Mouse (Mus musculus): ENCODE data around the gene Dyrk1b. TPM values are rescaled to one million over a fixed set of nuclear protein-coding genes. Genes with fewer than 3 reads are reported as not detected.
A peak's percentile ranks its signal among the peaks of the same experiment; 100 is the strongest.

Dyrk1b gene
- polyA plus RNA-seq, 1 experiment from 2014 or later: 26.5 TPM

DNA sequence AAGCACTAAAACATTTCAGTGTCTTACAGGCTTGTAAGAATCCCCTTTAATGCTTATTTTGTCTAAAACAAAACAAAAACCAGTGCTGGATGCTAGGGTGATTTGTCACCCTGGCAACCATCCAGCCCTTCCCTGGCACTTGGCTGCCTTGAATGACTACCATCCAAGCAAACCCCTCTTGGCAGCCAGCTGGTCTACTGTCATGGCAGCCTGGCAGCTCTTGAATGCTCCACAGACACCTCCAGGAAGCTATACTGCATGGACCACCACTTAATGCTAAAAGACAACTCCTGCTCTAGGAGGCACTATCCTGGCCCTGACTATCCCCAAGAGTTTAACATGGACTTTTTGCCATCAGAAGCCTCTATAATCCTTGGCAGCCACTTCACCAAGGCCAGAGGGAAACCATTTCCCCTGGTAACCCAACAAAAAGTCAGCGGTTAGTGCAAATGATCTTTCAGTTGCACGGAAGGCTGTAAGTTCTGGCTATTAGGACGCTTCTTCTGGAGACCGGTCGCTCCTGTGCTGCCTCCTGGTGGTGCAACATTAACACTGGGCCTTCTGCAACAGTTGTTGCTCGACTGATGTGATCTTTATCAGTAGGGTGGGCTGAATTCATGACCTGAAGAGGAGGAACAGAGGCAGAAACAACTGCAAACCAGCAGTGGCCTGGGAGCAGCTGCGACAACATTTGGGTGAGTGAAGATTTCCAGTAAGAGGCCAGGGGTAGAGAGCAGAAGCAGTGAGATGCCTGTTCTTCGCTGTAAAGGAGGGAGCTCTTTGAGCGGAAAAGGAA lies 10.8 kb upstream of the Dyrk1b start:
- CTCF ChIA-PET: interaction anchor here (0.7 to 2.7 kb wide), 15 partner anchors 9 to 119 kb away, joined by 3 to 17 read pairs (median 3); partner anchors contain the start of genes Dyrk1b and Psmc4
- DNase-seq (ENCODE audit: low read depth, low spot score): peak; percentile 84
- peak; percentile 94 for TF ChIP-seq CTCF (IDR thresholded peaks at IDR 0.05)
- ATAC-seq: peak; percentile 58
- H3K27me3 ChIP-seq: no peaks in the 10 kb centered on the region
- POLR2A ChIA-PET: interaction anchor here (0.6 to 1.7 kb wide), 8 partner anchors 9 to 269 kb away, joined by 3 to 7 read pairs (median 3); no protein-coding TSS in a partner anchor
- in situ Hi-C loops (cut with MboI; ENCODE audit: low pct_unique_long_range_greater_than_20kb): no loop called here

DNA sequence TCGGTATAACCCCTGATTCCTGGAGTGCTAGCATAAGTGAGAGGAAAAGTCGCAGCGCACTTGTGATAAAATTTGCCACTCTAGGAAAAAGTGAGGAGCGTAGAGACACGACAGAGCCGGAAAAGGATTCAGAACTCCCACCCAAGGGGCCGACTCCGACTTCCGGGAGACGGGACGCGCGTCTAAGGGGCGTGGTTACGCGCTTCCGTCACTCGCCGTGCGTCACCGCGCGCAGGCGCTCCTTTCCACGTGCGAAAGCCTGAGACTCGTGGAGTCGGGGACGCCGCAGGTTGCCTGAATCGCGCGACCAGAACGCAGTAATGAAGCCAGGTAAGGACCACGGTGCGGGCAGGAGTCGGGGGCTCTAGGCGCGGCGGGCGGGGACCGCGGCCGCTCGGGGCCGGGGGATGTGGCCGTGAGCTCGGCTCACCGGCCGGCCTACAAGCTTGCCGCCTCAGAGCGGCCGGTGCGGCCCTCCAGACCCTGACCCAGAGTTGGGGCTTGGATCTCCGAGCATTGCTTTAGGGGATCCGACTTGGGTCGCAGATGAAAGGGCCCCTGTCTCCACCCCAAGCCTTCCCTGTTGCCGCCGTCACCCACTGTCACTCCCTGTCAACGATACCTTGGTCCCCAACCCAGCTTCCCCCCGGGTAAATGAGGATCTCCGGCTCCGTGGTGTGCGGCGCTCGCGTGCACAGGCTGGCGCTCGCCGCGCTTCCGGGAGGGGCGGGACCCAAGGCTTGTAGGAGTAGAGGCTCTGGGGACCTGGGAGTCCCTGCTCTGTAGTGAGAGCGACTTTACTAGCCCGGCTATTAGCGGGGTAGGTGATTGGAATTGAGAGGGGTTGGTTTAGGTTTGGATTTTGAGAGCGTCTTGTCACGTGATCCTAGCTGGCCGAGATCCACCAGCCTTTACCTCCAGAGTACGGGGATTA lies 9.5 kb upstream of the Dyrk1b start, which contains the start of gene Fbl:
Gene Fbl, plus strand, starts transcription at position 222 of the 934 bp plus-strand sequence.
- DNase-seq (ENCODE audit: low read depth, low spot score): no peak
- ChIA-PET CTCF (interaction anchor here (0.7 to 2.7 kb wide), 15 partner anchors 8 to 120 kb away, joined by 3 to 17 read pairs (median 3); partner anchors contain the start of genes Dyrk1b and Psmc4), POLR2A (interaction anchor here (0.7 to 1.8 kb wide), 6 partner anchors 9 to 134 kb away, joined by 3 to 9 read pairs (median 4); partner anchors contain the start of gene Dyrk1b)
- ATAC-seq: peak; percentile 68
- in situ Hi-C loops (cut with MboI; ENCODE audit: low pct_unique_long_range_greater_than_20kb): no loop called here
- H3K27me3 ChIP-seq: no peaks in the 10 kb centered on the region
- no peak for TF ChIP-seq CTCF (IDR thresholded peaks at IDR 0.05)

DNA sequence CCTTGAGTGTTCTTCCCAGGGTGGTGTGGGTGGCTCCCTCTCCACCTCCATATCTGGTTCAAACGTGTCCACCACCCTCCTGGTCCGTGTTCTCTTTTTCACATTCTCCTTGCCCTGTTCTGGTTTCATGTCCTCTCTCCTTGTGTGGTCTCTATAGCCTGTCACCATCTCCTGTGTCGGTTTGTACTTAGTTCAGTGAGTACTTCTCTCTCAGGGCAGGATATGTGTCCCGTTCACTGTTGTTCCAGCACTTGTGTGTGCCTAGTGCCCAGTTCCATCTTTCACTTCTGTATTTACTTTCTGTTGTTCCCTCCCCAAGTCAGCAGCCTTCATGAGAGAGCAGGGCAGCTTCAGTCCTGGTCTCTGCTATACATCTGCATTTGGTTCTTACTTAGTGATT lies 3.9 kb upstream of the Dyrk1b start:
- in situ Hi-C loops (cut with MboI; ENCODE audit: low pct_unique_long_range_greater_than_20kb): no loop called here
- ChIA-PET POLR2A (no interaction called here), CTCF (interaction anchor here (1.0 kb wide), 1 partner anchor 39 kb away, joined by 3 read pairs; no protein-coding TSS in a partner anchor)

DNA sequence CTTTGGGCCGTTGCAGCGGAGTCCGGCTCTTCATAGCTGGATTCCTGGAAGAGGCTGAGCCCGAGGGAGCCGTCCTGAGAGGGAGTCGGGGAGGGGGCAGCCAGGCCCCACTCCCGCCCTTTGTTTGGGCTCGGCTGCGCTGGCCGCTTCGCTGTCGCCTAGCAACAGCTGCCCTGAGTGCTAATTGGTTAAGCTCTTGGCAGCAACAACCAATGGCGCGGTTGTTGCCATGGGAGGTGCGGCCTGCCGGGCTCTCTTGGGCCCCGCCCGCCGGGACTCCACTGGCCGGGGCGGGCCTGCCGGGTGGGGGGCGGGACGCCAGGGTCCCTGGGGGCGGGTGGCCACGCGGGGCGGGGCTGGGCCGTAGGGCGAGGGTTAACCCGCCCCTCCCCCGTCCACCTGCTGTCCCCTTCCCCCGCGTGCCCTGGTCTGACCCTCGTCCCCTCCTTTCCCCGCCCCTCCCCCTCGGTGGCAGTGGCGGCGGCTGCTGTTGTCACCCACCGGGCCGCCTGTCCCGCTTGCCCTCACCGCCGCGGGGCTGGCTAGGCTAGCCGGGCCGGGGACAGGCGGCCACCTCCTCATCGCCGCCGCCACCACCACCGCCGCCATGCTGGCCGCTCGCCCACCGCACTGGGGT lies 590 bp downstream of the Dyrk1b start:
- ChIA-PET CTCF (interaction anchor here (1.8 kb wide), 1 partner anchor 11 kb away, joined by 5 read pairs; the partner anchor contains the start of gene Fbl), POLR2A (interaction anchor here (2.7 kb wide), 1 partner anchor 10 kb away, joined by 9 read pairs; the partner anchor contains the start of gene Fbl)
- H3K27me3 ChIP-seq: no peaks in the 10 kb centered on the region
- TF ChIP-seq CTCF (IDR thresholded peaks at IDR 0.05): no peak
- in situ Hi-C loops (cut with MboI; ENCODE audit: low pct_unique_long_range_greater_than_20kb): no loop called here
- ATAC-seq (peak; percentile 91), DNase-seq (ENCODE audit: low read depth, low spot score) (no peak)

More for the DNA sequence above, 3.9 kb upstream of the Dyrk1b start:
- DNase-seq (ENCODE audit: low read depth, low spot score): no peak
- no peak for TF ChIP-seq CTCF (IDR thresholded peaks at IDR 0.05)
- no peak for ATAC-seq
- H3K27me3 ChIP-seq: no peaks in the 10 kb centered on the region

DNA sequence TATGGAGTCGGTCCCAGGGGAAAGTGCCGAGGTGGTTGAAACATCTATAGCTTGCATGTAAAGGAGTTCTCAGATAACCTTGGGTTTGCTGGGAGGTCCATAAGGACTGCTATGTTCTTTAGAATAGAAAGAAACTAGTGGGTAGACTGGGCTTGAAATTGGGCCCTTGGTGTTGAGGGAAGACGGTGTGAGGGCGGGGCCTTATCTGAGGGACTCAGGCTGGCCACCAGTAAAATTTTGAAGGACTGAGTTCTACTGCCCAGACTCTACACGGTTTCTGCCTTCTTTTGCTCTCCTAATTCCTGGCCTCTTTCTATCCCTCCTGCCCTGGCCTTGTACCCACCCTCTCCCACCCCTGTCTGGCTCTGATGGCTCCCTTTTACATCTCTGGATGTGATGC lies 1.6 kb downstream of the Dyrk1b start:
- no peak for TF ChIP-seq CTCF (IDR thresholded peaks at IDR 0.05)

DNA sequence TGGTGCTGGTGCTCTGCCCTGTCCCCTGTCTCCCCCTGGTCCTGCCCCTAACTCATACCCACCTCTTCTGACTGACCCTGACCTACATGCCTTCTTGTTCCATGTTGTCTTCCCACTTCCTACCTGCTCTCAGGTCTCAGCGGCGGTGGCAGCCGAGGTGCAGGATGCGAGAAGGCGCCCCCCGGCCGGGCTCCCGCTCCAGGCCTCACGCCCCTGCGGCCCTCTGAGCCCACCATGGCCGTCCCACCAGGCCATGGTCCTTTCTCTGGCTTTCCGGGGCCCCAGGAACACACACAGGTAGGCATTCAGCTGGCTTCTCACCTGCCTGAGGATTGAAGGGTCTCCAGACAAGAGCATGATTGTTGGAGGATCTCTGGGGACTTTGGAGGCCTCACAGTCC lies 2.1 kb downstream of the Dyrk1b start:
- ChIA-PET POLR2A (no interaction called here), CTCF (interaction anchor here (1.1 kb wide), 1 partner anchor 12 kb away, joined by 3 read pairs; no protein-coding TSS in a partner anchor)
- in situ Hi-C loops (cut with MboI; ENCODE audit: low pct_unique_long_range_greater_than_20kb): no loop called here
- no peak for TF ChIP-seq CTCF (IDR thresholded peaks at IDR 0.05)
- ATAC-seq: no peak
- DNase-seq (ENCODE audit: low read depth, low spot score): no peak
- no peaks in the 10 kb centered on the region for H3K27me3 ChIP-seq

More for the DNA sequence above, 1.6 kb downstream of the Dyrk1b start:
- no peaks in the 10 kb centered on the region for H3K27me3 ChIP-seq
- in situ Hi-C loops (cut with MboI; ENCODE audit: low pct_unique_long_range_greater_than_20kb): no loop called here
- DNase-seq (ENCODE audit: low read depth, low spot score) (no peak), ATAC-seq (no peak)
- ChIA-PET CTCF (interaction anchor here (1.8 kb wide), 1 partner anchor 12 kb away, joined by 5 read pairs; the partner anchor contains the start of gene Fbl), POLR2A (no interaction called here)

DNA sequence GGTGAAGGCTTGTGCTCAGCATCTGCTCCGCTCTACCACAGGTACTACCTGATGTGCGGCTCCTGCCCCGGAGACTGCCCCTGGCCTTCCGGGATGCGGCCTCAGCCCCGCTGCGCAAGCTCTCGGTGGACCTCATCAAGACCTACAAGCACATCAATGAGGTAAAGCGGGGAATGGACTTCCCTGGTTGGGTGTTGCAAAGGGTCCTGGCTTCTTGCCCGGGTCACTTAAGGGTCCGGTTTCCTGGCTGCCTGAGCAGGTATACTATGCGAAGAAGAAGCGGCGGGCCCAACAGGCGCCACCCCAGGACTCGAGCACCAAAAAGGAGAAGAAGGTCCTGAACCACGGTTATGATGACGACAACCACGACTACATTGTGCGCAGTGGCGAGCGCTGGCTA lies 3.1 kb downstream of the Dyrk1b start:
- in situ Hi-C loops (cut with MboI; ENCODE audit: low pct_unique_long_range_greater_than_20kb): no loop called here
- H3K27me3 ChIP-seq: no peaks in the 10 kb centered on the region
- ATAC-seq (no peak), DNase-seq (ENCODE audit: low read depth, low spot score) (no peak)
- POLR2A ChIA-PET: interaction anchor here (0.8 kb wide), 1 partner anchor 14 kb away, joined by 3 read pairs; no protein-coding TSS in a partner anchor
- no peak for TF ChIP-seq CTCF (IDR thresholded peaks at IDR 0.05)
- CTCF ChIA-PET: interaction anchor here (1.1 kb wide), 1 partner anchor 11 kb away, joined by 3 read pairs; no protein-coding TSS in a partner anchor

DNA sequence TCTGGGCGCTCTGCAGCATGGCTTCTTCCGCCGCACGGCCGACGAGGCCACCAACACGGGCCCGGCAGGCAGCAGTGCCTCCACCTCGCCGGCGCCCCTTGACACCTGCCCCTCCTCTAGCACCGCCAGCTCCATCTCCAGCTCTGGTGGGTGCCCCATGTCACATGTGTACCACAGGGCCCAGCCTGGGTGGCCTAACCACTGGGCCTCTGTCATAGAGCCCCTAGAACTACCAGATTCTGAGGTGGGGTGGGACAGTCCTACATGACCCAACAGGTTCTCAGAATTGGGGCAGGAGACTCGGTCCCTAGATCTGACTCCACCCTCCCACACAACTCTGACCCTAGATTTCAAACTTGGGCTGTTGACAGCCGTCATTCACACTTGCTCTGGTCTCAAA lies 6.6 kb downstream of the Dyrk1b start:
- ChIA-PET POLR2A (no interaction called here), CTCF (no interaction called here)
- no peak for TF ChIP-seq CTCF (IDR thresholded peaks at IDR 0.05)
- no peak for ATAC-seq
- no peaks in the 10 kb centered on the region for H3K27me3 ChIP-seq
- DNase-seq (ENCODE audit: low read depth, low spot score): no peak
- in situ Hi-C loops (cut with MboI; ENCODE audit: low pct_unique_long_range_greater_than_20kb): no loop called here

DNA sequence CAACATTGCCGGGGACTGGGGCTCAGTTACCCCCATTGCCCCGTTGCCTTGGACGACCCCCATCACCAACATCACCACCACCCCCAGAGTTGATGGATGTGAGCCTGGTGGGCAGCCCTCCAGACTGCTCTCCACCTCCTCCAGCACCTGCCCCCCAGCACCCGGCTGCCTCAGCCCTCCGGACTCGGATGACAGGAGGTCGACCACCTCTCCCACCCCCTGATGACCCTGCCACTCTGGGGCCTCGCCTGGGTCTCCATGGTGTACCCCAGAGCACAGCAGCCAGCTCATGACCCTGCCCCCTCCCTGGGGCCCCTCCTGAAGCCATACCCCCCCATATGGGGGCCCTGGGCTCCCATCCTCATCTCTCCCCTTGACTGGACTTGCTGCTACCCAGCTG lies 7.4 kb downstream of the Dyrk1b start:
- ChIA-PET CTCF (no interaction called here), POLR2A (no interaction called here)
- H3K27me3 ChIP-seq: no peaks in the 10 kb centered on the region
- no peak for DNase-seq (ENCODE audit: low read depth, low spot score)
- ATAC-seq: no peak
- in situ Hi-C loops (cut with MboI; ENCODE audit: low pct_unique_long_range_greater_than_20kb): no loop called here
- TF ChIP-seq CTCF (IDR thresholded peaks at IDR 0.05): no peak
